Mouse (Mus musculus): ENCODE measurements around the gene Rpusd2. TPM values are rescaled to one million over a fixed set of nuclear protein-coding genes. Genes with fewer than 3 reads are reported as not detected.

Gene Rpusd2
- polyA plus RNA-seq, 1 experiment from 2014 or later = 4.5 TPM

- no peaks in the 10 kb centered on the region for H3K27me3 ChIP-seq
- H3K4me2 ChIP-seq (replicated peaks) = no peak overlapping the region
- H3K27ac ChIP-seq = no peak overlapping the region
- no peaks in the 10 kb centered on the region for H3K9me3 ChIP-seq
- H3K36me3 ChIP-seq = peaks cover 43% of the 10 kb centered on the region
- peaks cover 1% of the 10 kb centered on the region for H3K4me1 ChIP-seq
- no peak for ATAC-seq (ENCODE audit: low FRiP score, low read depth)
- H3K9ac ChIP-seq = 0 out of 2 replicates have a peak overlapping the region, but pooled peaks have one; percentile 5
- WGBS = 44% methylated on average over 4 of the region's 4 CpGs
- no peak overlapping the region for H3K4me3 ChIP-seq
Observed at GRCm38 (mm10) chr2:119040882-119041281, 6.3 kb downstream of the Rpusd2 start.

DNA sequence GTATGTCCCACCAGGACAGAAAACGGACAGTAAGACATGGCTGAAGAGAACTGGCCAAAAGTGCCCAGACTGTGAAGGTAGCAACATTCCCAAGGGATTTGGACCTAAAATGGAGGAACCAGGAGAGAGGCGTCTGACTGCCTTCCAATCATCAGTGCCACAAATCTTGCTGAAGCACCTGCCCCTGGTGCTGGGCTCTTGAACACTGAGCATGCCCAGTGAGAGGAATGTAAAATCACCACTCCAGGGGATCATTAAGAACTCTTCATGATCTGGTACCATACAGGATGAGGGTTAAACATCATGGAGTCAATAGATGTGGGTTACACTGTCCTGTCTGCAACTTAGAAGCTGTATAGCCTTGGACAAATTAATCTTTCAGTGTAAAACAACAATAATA, 10.6 kb downstream of the Rpusd2 start:
- H3K9ac ChIP-seq = no peak overlapping the region
- 68% methylated on average over 2 of the region's 2 CpGs for WGBS
- no peak overlapping the region for H3K4me3 ChIP-seq
- H3K9me3 ChIP-seq = no peaks in the 10 kb centered on the region
- ATAC-seq (ENCODE audit: low FRiP score, low read depth) = no peak
- H3K27ac ChIP-seq = no peak overlapping the region
- H3K27me3 ChIP-seq = no peaks in the 10 kb centered on the region
- peaks cover 13% of the 10 kb centered on the region for H3K36me3 ChIP-seq
- H3K4me1 ChIP-seq = peaks cover 9% of the 10 kb centered on the region
- no peak overlapping the region for H3K4me2 ChIP-seq (replicated peaks)

DNA sequence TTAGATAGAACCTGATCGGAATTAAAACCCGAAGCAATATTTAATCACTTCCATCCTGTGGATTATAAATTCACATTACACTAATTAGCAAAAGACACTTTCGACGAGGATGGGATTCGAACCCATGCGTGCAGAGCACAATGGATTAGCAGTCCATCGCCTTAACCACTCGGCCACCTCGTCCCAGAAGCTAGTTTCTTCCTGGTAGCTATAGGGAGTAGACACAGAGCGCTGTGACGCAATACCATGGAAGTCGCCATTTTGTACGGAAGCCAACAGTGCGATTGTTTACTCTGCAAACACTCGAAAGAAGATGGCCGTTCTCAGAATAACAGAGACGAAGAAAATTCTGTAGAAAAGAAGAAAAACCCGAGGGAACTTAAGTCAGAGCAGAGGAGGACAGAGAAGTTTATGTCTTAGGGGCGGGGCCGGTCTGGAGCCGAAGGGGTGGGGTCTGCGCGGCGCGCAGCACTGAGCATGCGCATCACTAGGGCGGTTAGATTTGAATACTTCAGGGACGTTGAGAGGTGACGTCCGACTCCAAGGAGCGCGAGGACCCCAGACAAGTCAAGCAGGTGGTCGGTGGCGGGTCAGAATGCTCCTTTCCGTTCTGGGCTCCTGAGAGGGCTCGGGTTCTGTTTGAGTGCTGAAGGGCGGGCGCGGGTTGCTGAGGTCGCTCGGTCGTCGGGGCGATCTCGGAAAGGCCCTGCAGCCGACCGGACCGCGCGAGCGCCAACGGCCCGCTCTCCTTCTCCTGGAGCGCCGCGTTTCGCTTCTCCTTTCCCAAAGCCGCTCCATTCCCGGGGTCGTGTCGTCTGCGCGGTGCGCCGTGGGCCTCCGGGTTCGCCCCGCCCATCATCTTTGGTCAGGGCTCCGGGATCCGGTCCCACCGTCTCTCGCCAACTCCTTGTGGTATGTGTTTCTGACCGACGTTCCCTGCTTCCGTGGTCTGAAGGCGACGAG, 12.3 kb downstream of the Rpusd2 start, which contains the start of gene Knl1:
Knl1 (plus strand) TSS at position 471 of the 963 bp plus-strand sequence.
- peak; percentile 96 for ATAC-seq (ENCODE audit: low FRiP score, low read depth)
- no peaks in the 10 kb centered on the region for H3K9me3 ChIP-seq
- H3K36me3 ChIP-seq = peaks cover 5% of the 10 kb centered on the region; the same call in 1 of the 2 replicates
- peak within 1 kb of the TSS; percentile 79 for H3K27ac ChIP-seq
- H3K27me3 ChIP-seq = no peaks in the 10 kb centered on the region
- peak within 1 kb of the TSS; percentile 78 for H3K9ac ChIP-seq
- peaks cover 9% of the 10 kb centered on the region for H3K4me1 ChIP-seq
- WGBS = under 1% methylated on average over 77 of the region's 77 CpGs
- H3K4me3 ChIP-seq = peak within 1 kb of the TSS; percentile 87
- H3K4me2 ChIP-seq (replicated peaks) = peak within 1 kb of the TSS; percentile 61

- H3K27me3 ChIP-seq = no peaks in the 10 kb centered on the region
- peak overlapping the region; percentile 78 for H3K9ac ChIP-seq
- no peaks in the 10 kb centered on the region for H3K9me3 ChIP-seq
- H3K27ac ChIP-seq = no peak overlapping the region; the same call in 1 of the 2 replicates
- no peak for ATAC-seq (ENCODE audit: low FRiP score, low read depth)
- no peaks in the 10 kb centered on the region for H3K36me3 ChIP-seq
- peaks cover 9% of the 10 kb centered on the region for H3K4me1 ChIP-seq
- H3K4me2 ChIP-seq (replicated peaks) = peak overlapping the region; percentile 61
- WGBS = 18% methylated on average over 4 of the region's 4 CpGs
- peak overlapping the region; percentile 87 for H3K4me3 ChIP-seq
Observed at GRCm38 (mm10) chr2:119047849-119048248, 13.3 kb downstream of the Rpusd2 start.

DNA sequence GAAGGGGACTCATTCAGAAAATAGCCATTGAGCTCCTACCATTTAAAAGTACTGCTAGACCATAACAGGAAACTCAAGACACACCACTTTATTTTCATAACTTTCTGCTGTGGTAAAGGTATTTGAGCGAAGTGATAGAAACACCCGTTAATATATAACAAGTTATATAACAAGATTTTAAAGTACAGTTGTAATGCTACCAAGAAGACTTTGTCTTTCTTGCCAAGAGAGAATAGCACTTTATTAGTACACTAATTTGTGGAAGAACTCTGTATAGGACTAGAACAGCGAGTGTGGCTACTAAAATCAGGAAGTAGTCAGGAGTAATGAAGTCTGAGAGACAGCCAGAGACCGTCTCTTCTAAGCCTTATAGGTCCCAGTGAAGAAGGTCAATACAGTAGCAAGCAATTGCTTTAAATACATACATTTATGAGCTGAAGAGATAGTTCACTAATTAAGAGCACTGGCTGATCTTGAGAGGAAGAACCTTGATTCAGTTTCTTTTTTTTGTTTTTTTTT, 15.6 kb downstream of the Rpusd2 start:
- Histone ChIP-seq H3K27me3 (no peaks in the 10 kb centered on the region), H3K4me3 (no peak overlapping the region), H3K36me3 (no peaks in the 10 kb centered on the region), H3K9me3 (no peaks in the 10 kb centered on the region), H3K9ac (no peak overlapping the region), H3K4me1 (peaks cover 9% of the 10 kb centered on the region), H3K27ac (no peak overlapping the region), H3K4me2 (replicated peaks) (no peak overlapping the region)
- WGBS = 88% methylated on average over 4 of the region's 4 CpGs
- ATAC-seq (ENCODE audit: low FRiP score, low read depth) = no peak

- no peaks in the 10 kb centered on the region for H3K9me3 ChIP-seq
- H3K4me2 ChIP-seq (replicated peaks) = no peak overlapping the region
- H3K36me3 ChIP-seq = peaks cover 29% of the 10 kb centered on the region
- H3K9ac ChIP-seq = no peak overlapping the region
- H3K27ac ChIP-seq = no peak overlapping the region
- H3K4me3 ChIP-seq = no peak overlapping the region
- no peaks in the 10 kb centered on the region for H3K27me3 ChIP-seq
- 96% methylated on average over 2 of the region's 2 CpGs for WGBS
- ATAC-seq (ENCODE audit: low FRiP score, low read depth) = no peak
- H3K4me1 ChIP-seq = no peaks in the 10 kb centered on the region
Observed at GRCm38 (mm10) chr2:119060139-119060538, 25.5 kb downstream of the Rpusd2 start.

- Histone ChIP-seq H3K4me2 (replicated peaks) (no peak overlapping the region), H3K9ac (no peak overlapping the region), H3K36me3 (peaks cover 47% of the 10 kb centered on the region), H3K4me1 (no peaks in the 10 kb centered on the region), H3K4me3 (no peak overlapping the region), H3K27ac (no peak overlapping the region), H3K9me3 (no peaks in the 10 kb centered on the region), H3K27me3 (no peaks in the 10 kb centered on the region)
- ATAC-seq (ENCODE audit: low FRiP score, low read depth) = no peak
- WGBS = 91% methylated on average over 4 of the region's 4 CpGs
Observed at GRCm38 (mm10) chr2:119072397-119072796, 37.8 kb downstream of the Rpusd2 start.

- Histone ChIP-seq H3K27ac (no peak overlapping the region), H3K27me3 (no peaks in the 10 kb centered on the region), H3K4me1 (no peaks in the 10 kb centered on the region), H3K9ac (no peak overlapping the region), H3K4me3 (no peak overlapping the region), H3K36me3 (peaks cover 41% of the 10 kb centered on the region), H3K9me3 (no peaks in the 10 kb centered on the region), H3K4me2 (replicated peaks) (no peak overlapping the region)
- WGBS = 93% methylated on average over 2 of the region's 2 CpGs
- ATAC-seq (ENCODE audit: low FRiP score, low read depth) = no peak
Observed at GRCm38 (mm10) chr2:119086156-119086555, 51.6 kb downstream of the Rpusd2 start.

Other genes starting within 250 kb of the Rpusd2 start
- gene Knstrn, start 220.8 kb upstream of the Rpusd2 start, polyA plus RNA-seq (2015; fragmentation: Nextera tagmentation; extraction: Ambion mirVana) = 106 and 107 TPM in 2 replicates
- gene Ivd, start 172.8 kb upstream of the Rpusd2 start, polyA plus RNA-seq (2015; fragmentation: Nextera tagmentation; extraction: Ambion mirVana) = 82.6 and 95.3 TPM in 2 replicates
- 3.7 and 3.8 TPM in 2 replicates for gene Bahd1, start 134.4 kb upstream of the Rpusd2 start, polyA plus RNA-seq (2015; fragmentation: Nextera tagmentation; extraction: Ambion mirVana)
- gene Chst14, start 108.3 kb upstream of the Rpusd2 start, polyA plus RNA-seq (2015; fragmentation: Nextera tagmentation; extraction: Ambion mirVana) = 51.2 and 51.9 TPM in 2 replicates
- gene Ccdc32, start 5.4 kb upstream of the Rpusd2 start, polyA plus RNA-seq (2015; fragmentation: Nextera tagmentation; extraction: Ambion mirVana) = 22.8 and 23.1 TPM in 2 replicates
- gene Knl1, start 12.3 kb downstream of the Rpusd2 start, polyA plus RNA-seq (2015; fragmentation: Nextera tagmentation; extraction: Ambion mirVana) = 54.7 and 56.3 TPM in 2 replicates
- gene Rad51, start 78.0 kb downstream of the Rpusd2 start, polyA plus RNA-seq (2015; fragmentation: Nextera tagmentation; extraction: Ambion mirVana) = 47.1 and 47.9 TPM in 2 replicates
- gene Rmdn3, start 122.2 kb downstream of the Rpusd2 start, polyA plus RNA-seq (2015; fragmentation: Nextera tagmentation; extraction: Ambion mirVana) = 41.4 and 44.4 TPM in 2 replicates
- gene Gchfr, start 133.0 kb downstream of the Rpusd2 start, polyA plus RNA-seq (2015; fragmentation: Nextera tagmentation; extraction: Ambion mirVana) = 5.8 and 6.5 TPM in 2 replicates
- gene Gm14137, start 139.7 kb downstream of the Rpusd2 start, polyA plus RNA-seq (2015; fragmentation: Nextera tagmentation; extraction: Ambion mirVana) = 0.47 and 0.75 TPM in 2 replicates
- 58.3 and 61.1 TPM in 2 replicates for gene Zfyve19, start 173.8 kb downstream of the Rpusd2 start, polyA plus RNA-seq (2015; fragmentation: Nextera tagmentation; extraction: Ambion mirVana)
- 23.1 and 25.4 TPM in 2 replicates for gene Dnajc17, start 174.0 kb downstream of the Rpusd2 start, polyA plus RNA-seq (2015; fragmentation: Nextera tagmentation; extraction: Ambion mirVana)
- gene Ppp1r14d, start 195.1 kb downstream of the Rpusd2 start, polyA plus RNA-seq (2015; fragmentation: Nextera tagmentation; extraction: Ambion mirVana) = not detected in 2 replicates
- gene Spint1, start 202.6 kb downstream of the Rpusd2 start, polyA plus RNA-seq (2015; fragmentation: Nextera tagmentation; extraction: Ambion mirVana) = 8.0 and 9.4 TPM in 2 replicates
- 11.1 and 11.5 TPM in 2 replicates for gene Rhov, start 236.5 kb downstream of the Rpusd2 start, polyA plus RNA-seq (2015; fragmentation: Nextera tagmentation; extraction: Ambion mirVana)

Data from limb, embryonic 13.5 days (tissue).